Mouse (Mus musculus): ENCODE measurements around the gene Manea.
"Not testable (repeated sequence)": the region's sequence is repeated elsewhere in the genome, so short reads cannot be mapped to it uniquely, and the experiment has no call there.

- TF ChIP-seq MYOD1 (IDR thresholded peaks at IDR 0.05; ENCODE audit: control insufficient read depth in 1 of 3, insufficient read length in 2 of 3, low read depth in 2 of 3); E2F4 (IDR thresholded peaks at IDR 0.05; ENCODE audit: insufficient read depth); POLR2A (IDR thresholded peaks at IDR 0.05; ENCODE audit: insufficient read length, low read depth); USF1 (IDR thresholded peaks at IDR 0.05; ENCODE audit: low read depth); REST (IDR thresholded peaks at IDR 0.05; ENCODE audit: insufficient read depth, insufficient read length); TCF12 (IDR thresholded peaks at IDR 0.05; ENCODE audit: insufficient read depth, poor library complexity, severe bottlenecking); CEBPB (IDR thresholded peaks at IDR 0.05; ENCODE audit: insufficient read depth, poor library complexity, severe bottlenecking); MAX (IDR thresholded peaks at IDR 0.05; ENCODE audit: low read depth); TCF3 (IDR thresholded peaks at IDR 0.05; ENCODE audit: insufficient read length, low read depth); SRF (IDR thresholded peaks at IDR 0.05; ENCODE audit: control insufficient read depth, insufficient read length, low read depth); POLR2AphosphoS2 (IDR thresholded peaks at IDR 0.05; ENCODE audit: insufficient read length, low read depth): not testable (repeated sequence)
Observed at GRCm38 (mm10) chr4:26304731-26305130, 42.0 kb downstream of the Manea start.

Measured in myocyte (in vitro differentiated cells).